Mouse (Mus musculus) brown adipose tissue, adult 24 weeks (tissue): ENCODE results near the gene Srp14. TPM values are rescaled to one million over a fixed set of nuclear protein-coding genes. Genes with fewer than 3 reads are reported as not detected.

Experiments used
- polyA plus RNA-seq: library from polyadenylated mRNA; stranded (reverse); fragments of >200 nt; gene quantifications from 2 replicates; pipeline ENCODE4 v1.2.4, GENCODE M21; 2012; ENCODE audit not compliant: missing spikeins, insufficient read depth, insufficient read length

Srp14 gene
- polyA plus RNA-seq, 1 experiment: 250 TPM

Other genes with a start within 250 kb of the Srp14 start
- gene Fsip1, start 222.7 kb downstream of the Srp14 start, polyA plus RNA-seq: not detected in 2 replicates
- gene Gpr176, start 106.3 kb downstream of the Srp14 start, polyA plus RNA-seq: not detected in 2 replicates
- 4.5 and 5.7 TPM in 2 replicates for gene Eif2ak4, start 91.1 kb downstream of the Srp14 start, polyA plus RNA-seq
- 2.5 and 3.0 TPM in 2 replicates for gene Bmf, start 70.0 kb upstream of the Srp14 start, polyA plus RNA-seq
- gene Bub1b, start 118.5 kb upstream of the Srp14 start, polyA plus RNA-seq: 0.52 and 1.2 TPM in 2 replicates
- not detected in 2 replicates for gene Pak6, start 183.6 kb upstream of the Srp14 start, polyA plus RNA-seq
- gene Ankrd63, start 224.3 kb upstream of the Srp14 start, polyA plus RNA-seq: not detected in 2 replicates
- 0.67 and 0.71 TPM in 2 replicates for gene Plcb2, start 248.7 kb upstream of the Srp14 start, polyA plus RNA-seq